Mouse (Mus musculus) stomach, embryonic 15.5 days (tissue): ENCODE data around the gene Gng2. TPM values are rescaled to one million over a fixed set of nuclear protein-coding genes. Genes with fewer than 3 reads are reported as not detected.
"Not testable (repeated sequence)": the region's sequence is repeated elsewhere in the genome, so short reads cannot be mapped to it uniquely, and the experiment has no call there.

Experiments
- ATAC-seq: fragments of 200-750 bp; cut with Nextera tagmentation; 2 replicates; pipeline ENCODE4 v1.8.0; 2017; ENCODE audit warnings: low read depth, moderate number of reproducible peaks, moderate TSS enrichment; ENCODE audit not compliant: insufficient read depth, low FRiP score
- H3K27ac ChIP-seq: fragments of 300-500 bp; sonication (generic); 2 replicates; pipeline ENCODE4 v1.5.1; 2015; ENCODE audit warnings: mild to moderate bottlenecking, inconsistent platforms
- H3K27me3 ChIP-seq: fragments of 300-500 bp; sonication (generic); replicated peaks from 2 replicates; pipeline ENCODE4 v1.6.1; 2015; ENCODE audit warnings: inconsistent platforms
- H3K36me3 ChIP-seq: fragments of 300-500 bp; sonication (generic); 2 replicates; pipeline ENCODE4 v1.6.1; 2015; ENCODE audit warnings: inconsistent platforms
- H3K4me1 ChIP-seq: fragments of 300-500 bp; sonication (generic); 2 replicates; pipeline ENCODE4 v1.6.1; 2015; ENCODE audit warnings: inconsistent platforms
- H3K4me2 ChIP-seq: fragments of 300-500 bp; sonication (generic); 2 replicates; pipeline ENCODE4 v1.6.1; 2015; ENCODE audit warnings: mild to moderate bottlenecking, inconsistent platforms
- H3K4me3 ChIP-seq: fragments of 300-500 bp; sonication (generic); replicated peaks from 2 replicates; pipeline ENCODE4 v1.5.1; 2015; ENCODE audit warnings: inconsistent platforms
- H3K9ac ChIP-seq: fragments of 300-500 bp; sonication (generic); 2 replicates; pipeline ENCODE4 v1.6.1; 2015; ENCODE audit warnings: inconsistent platforms
- H3K9me3 ChIP-seq: fragments of 300-500 bp; sonication (generic); 2 replicates; pipeline ENCODE4 v1.6.1; 2016; ENCODE audit warnings: inconsistent platforms
- WGBS: fragments of 180-500 bp; shearing (Covaris S2); methylation state at CpG from one replicate; pipeline ENCODE4 v1.1.7; 2015; 5-methylcytosine and 5-hydroxymethylcytosine counted together
- polyA plus RNA-seq: library from polyadenylated mRNA; unstranded; fragments of >200 nt; fragmentation: Nextera tagmentation; extraction: Ambion mirVana; gene quantifications from 2 replicates; pipeline ENCODE4 v1.2.1, GENCODE M21; 2015

The Gng2 gene
- polyA plus RNA-seq, 1 experiment from 2014 or later, result 45.5 TPM

GRCm38 (mm10) chr14:19925157-19925556, 52.3 kb downstream of the Gng2 start:
- no peak for ATAC-seq
- 65% methylated on average over 6 of the region's 6 CpGs for WGBS
- H3K4me3 ChIP-seq, result no peak overlapping the region
- no peaks in the 10 kb centered on the region for H3K36me3 ChIP-seq
- no peak overlapping the region for H3K9ac ChIP-seq
- H3K27ac ChIP-seq, result no peak overlapping the region
- H3K4me1 ChIP-seq, result no peaks in the 10 kb centered on the region
- no peak overlapping the region for H3K4me2 ChIP-seq
- no peaks in the 10 kb centered on the region for H3K9me3 ChIP-seq
- H3K27me3 ChIP-seq, result no peaks in the 10 kb centered on the region

GRCm38 (mm10) chr14:19924086-19924485, 53.3 kb downstream of the Gng2 start:
- Histone ChIP-seq H3K4me1 (no peaks in the 10 kb centered on the region), H3K4me3 (no peak overlapping the region), H3K9me3 (no peaks in the 10 kb centered on the region), H3K36me3 (no peaks in the 10 kb centered on the region), H3K9ac (no peak overlapping the region), H3K4me2 (no peak overlapping the region), H3K27ac (no peak overlapping the region), H3K27me3 (no peaks in the 10 kb centered on the region)
- ATAC-seq, result no peak
- 83% methylated on average over 2 of the region's 2 CpGs for WGBS

- no peak for ATAC-seq
- Histone ChIP-seq H3K27ac (no peak overlapping the region), H3K27me3 (no peaks in the 10 kb centered on the region), H3K4me1 (no peaks in the 10 kb centered on the region), H3K36me3 (no peaks in the 10 kb centered on the region), H3K9ac (no peak overlapping the region), H3K4me2 (no peak overlapping the region), H3K9me3 (no peaks in the 10 kb centered on the region), H3K4me3 (no peak overlapping the region)
- WGBS, result 64% methylated on average over 13 of the region's 13 CpGs
Measured at GRCm38 (mm10) chr14:19920254-19920691, 57.2 kb downstream of the Gng2 start.

GRCm38 (mm10) chr14:19919789-19920188, 57.6 kb downstream of the Gng2 start:
- no peaks in the 10 kb centered on the region for H3K36me3 ChIP-seq
- H3K9ac ChIP-seq, result no peak overlapping the region
- H3K4me3 ChIP-seq, result no peak overlapping the region
- no peaks in the 10 kb centered on the region for H3K9me3 ChIP-seq
- WGBS, result 63% methylated on average over 7 of the region's 7 CpGs
- no peak overlapping the region for H3K27ac ChIP-seq
- H3K4me1 ChIP-seq, result no peaks in the 10 kb centered on the region
- no peaks in the 10 kb centered on the region for H3K27me3 ChIP-seq
- no peak overlapping the region for H3K4me2 ChIP-seq
- no peak for ATAC-seq

GRCm38 (mm10) chr14:19917534-19917933, 59.9 kb downstream of the Gng2 start:
- H3K27me3 ChIP-seq, result no peaks in the 10 kb centered on the region
- WGBS, result 74% methylated on average over 7 of the region's 7 CpGs
- H3K27ac ChIP-seq, result no peak overlapping the region
- no peak overlapping the region for H3K4me2 ChIP-seq
- no peaks in the 10 kb centered on the region for H3K4me1 ChIP-seq
- H3K9ac ChIP-seq, result no peak overlapping the region
- no peak for ATAC-seq
- no peaks in the 10 kb centered on the region for H3K36me3 ChIP-seq
- no peaks in the 10 kb centered on the region for H3K9me3 ChIP-seq
- no peak overlapping the region for H3K4me3 ChIP-seq

- Histone ChIP-seq H3K9ac (no peak overlapping the region), H3K4me2 (no peak overlapping the region), H3K36me3 (no peaks in the 10 kb centered on the region), H3K9me3 (no peaks in the 10 kb centered on the region), H3K27ac (no peak overlapping the region), H3K4me3 (no peak overlapping the region), H3K4me1 (no peaks in the 10 kb centered on the region), H3K27me3 (no peaks in the 10 kb centered on the region)
- ATAC-seq, result no peak
- WGBS, result 84% methylated on average over 2 of the region's 2 CpGs
Measured at GRCm38 (mm10) chr14:19916315-19916714, 61.1 kb downstream of the Gng2 start.

- Histone ChIP-seq H3K27ac (no peak overlapping the region), H3K9ac (no peak overlapping the region), H3K4me3 (no peak overlapping the region), H3K36me3 (no peaks in the 10 kb centered on the region), H3K9me3 (no peaks in the 10 kb centered on the region), H3K27me3 (no peaks in the 10 kb centered on the region), H3K4me2 (no peak overlapping the region), H3K4me1 (no peaks in the 10 kb centered on the region)
- no peak for ATAC-seq
- WGBS, result 77% methylated on average over 3 of the region's 3 CpGs
Measured at GRCm38 (mm10) chr14:19912891-19913290, 64.5 kb downstream of the Gng2 start.

- WGBS, result 57% methylated on average over 5 of the region's 5 CpGs
- peak; percentile 63; the same call in 1 of the 2 replicates for ATAC-seq
- no peaks in the 10 kb centered on the region for H3K27me3 ChIP-seq
- H3K9ac ChIP-seq, result no peak overlapping the region
- no peak overlapping the region for H3K4me2 ChIP-seq
- no peaks in the 10 kb centered on the region for H3K36me3 ChIP-seq
- no peaks in the 10 kb centered on the region for H3K4me1 ChIP-seq
- no peak overlapping the region for H3K27ac ChIP-seq
- no peak overlapping the region for H3K4me3 ChIP-seq
- H3K9me3 ChIP-seq, result no peaks in the 10 kb centered on the region
Measured at GRCm38 (mm10) chr14:19905615-19906014, 71.8 kb downstream of the Gng2 start.

GRCm38 (mm10) chr14:19904821-19905220, 72.6 kb downstream of the Gng2 start:
- H3K27me3 ChIP-seq, result no peaks in the 10 kb centered on the region
- no peak for ATAC-seq
- no peak overlapping the region for H3K4me3 ChIP-seq
- no peak overlapping the region for H3K9ac ChIP-seq
- no peak overlapping the region for H3K27ac ChIP-seq
- H3K9me3 ChIP-seq, result no peaks in the 10 kb centered on the region
- H3K36me3 ChIP-seq, result no peaks in the 10 kb centered on the region
- H3K4me2 ChIP-seq, result no peak overlapping the region
- WGBS, result 77% methylated on average over 3 of the region's 3 CpGs
- no peaks in the 10 kb centered on the region for H3K4me1 ChIP-seq

- H3K36me3 ChIP-seq, result no peaks in the 10 kb centered on the region
- H3K9me3 ChIP-seq, result no peaks in the 10 kb centered on the region
- no peak for ATAC-seq
- H3K9ac ChIP-seq, result no peak overlapping the region
- no peaks in the 10 kb centered on the region for H3K4me1 ChIP-seq
- WGBS, result 57% methylated on average over 5 of the region's 5 CpGs
- no peak overlapping the region for H3K4me3 ChIP-seq
- no peak overlapping the region for H3K4me2 ChIP-seq
- no peaks in the 10 kb centered on the region for H3K27me3 ChIP-seq
- no peak overlapping the region for H3K27ac ChIP-seq
Measured at GRCm38 (mm10) chr14:19904031-19904430, 73.4 kb downstream of the Gng2 start.

GRCm38 (mm10) chr14:19900492-19900891, 76.9 kb downstream of the Gng2 start:
- no peak overlapping the region for H3K9ac ChIP-seq
- WGBS, result 85% methylated on average over 4 of the region's 4 CpGs
- H3K4me1 ChIP-seq, result no peaks in the 10 kb centered on the region
- no peak overlapping the region for H3K27ac ChIP-seq
- no peaks in the 10 kb centered on the region for H3K36me3 ChIP-seq
- H3K9me3 ChIP-seq, result no peaks in the 10 kb centered on the region
- no peak for ATAC-seq
- no peak overlapping the region for H3K4me2 ChIP-seq
- no peaks in the 10 kb centered on the region for H3K27me3 ChIP-seq
- no peak overlapping the region for H3K4me3 ChIP-seq

GRCm38 (mm10) chr14:19887569-19887968, 89.9 kb downstream of the Gng2 start:
- Histone ChIP-seq H3K27me3 (no peaks in the 10 kb centered on the region), H3K27ac (no peak overlapping the region), H3K9me3 (no peaks in the 10 kb centered on the region), H3K9ac (no peak overlapping the region), H3K4me1 (no peaks in the 10 kb centered on the region), H3K4me3 (no peak overlapping the region), H3K36me3 (no peaks in the 10 kb centered on the region), H3K4me2 (no peak overlapping the region)
- WGBS, result 89% methylated on average over 5 of the region's 5 CpGs
- ATAC-seq, result no peak

- not testable (repeated sequence) for H3K27me3 ChIP-seq, H3K9me3 ChIP-seq, H3K36me3 ChIP-seq, H3K9ac ChIP-seq, H3K27ac ChIP-seq, H3K4me1 ChIP-seq, ATAC-seq, H3K4me2 ChIP-seq, H3K4me3 ChIP-seq
- WGBS, result 85% methylated on average over 1 of the region's 1 CpGs
Measured at GRCm38 (mm10) chr14:19884431-19884830, 93.0 kb downstream of the Gng2 start.
